Mouse (Mus musculus): ENCODE results near the gene Rnf167.

Gene Rnf167

GRCm38 (mm10) chr11:70637764-70638163, 9.3 kb upstream of the Rnf167 start:
- no peak for DNase-seq (ENCODE audit: low spot score in 2 of 2)

GRCm38 (mm10) chr11:70638293-70638692, 8.7 kb upstream of the Rnf167 start:
- no peak for DNase-seq (ENCODE audit: low spot score in 2 of 2)

- DNase-seq (ENCODE audit: low spot score in 2 of 2), result no peak
These were observed 8.2 kb upstream of the Rnf167 start, which contains the start of gene Gp1ba for GRCm38 (mm10) chr11:70638714-70639278. Gene Gp1ba (plus strand): TSS chr11:70639122.

DNA sequence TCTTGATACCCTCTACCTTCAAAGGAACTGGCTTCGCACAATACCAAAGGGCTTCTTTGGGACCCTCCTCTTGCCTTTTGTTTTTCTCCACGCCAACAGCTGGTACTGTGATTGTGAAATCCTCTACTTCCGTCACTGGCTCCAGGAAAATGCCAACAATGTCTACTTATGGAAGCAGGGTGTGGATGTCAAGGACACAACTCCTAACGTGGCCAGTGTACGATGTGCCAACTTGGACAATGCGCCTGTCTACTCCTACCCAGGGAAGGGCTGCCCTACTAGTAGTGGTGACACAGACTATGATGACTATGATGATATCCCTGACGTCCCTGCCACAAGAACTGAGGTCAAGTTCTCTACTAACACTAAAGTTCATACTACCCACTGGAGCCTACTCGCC, 7.1 kb upstream of the Rnf167 start:
- DNase-seq (ENCODE audit: low spot score in 2 of 2), result no peak

- no peak for DNase-seq (ENCODE audit: low spot score in 2 of 2)
These were observed 5.8 kb upstream of the Rnf167 start for GRCm38 (mm10) chr11:70641241-70641640.

DNA sequence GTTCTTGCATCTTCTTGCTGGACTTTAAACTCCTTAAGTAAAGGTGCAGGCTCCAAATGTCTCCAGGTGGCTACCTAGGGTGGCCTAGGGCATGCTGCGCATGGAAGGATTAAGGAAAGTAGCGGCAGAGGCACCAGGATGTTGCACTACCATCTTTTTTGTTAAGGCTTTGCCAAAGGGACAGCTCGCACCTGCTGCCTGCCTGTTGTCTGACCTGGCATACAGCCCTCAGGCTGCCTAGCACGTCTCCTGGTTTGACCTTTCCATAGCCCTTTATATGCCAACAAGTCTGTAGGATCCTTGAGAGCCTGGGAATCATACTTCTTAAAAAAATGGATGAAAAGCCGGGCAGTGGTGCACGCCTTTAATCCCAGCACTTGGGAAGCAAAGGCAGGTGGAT, 4.0 kb upstream of the Rnf167 start:
- no peak for DNase-seq (ENCODE audit: low spot score in 2 of 2)

DNA sequence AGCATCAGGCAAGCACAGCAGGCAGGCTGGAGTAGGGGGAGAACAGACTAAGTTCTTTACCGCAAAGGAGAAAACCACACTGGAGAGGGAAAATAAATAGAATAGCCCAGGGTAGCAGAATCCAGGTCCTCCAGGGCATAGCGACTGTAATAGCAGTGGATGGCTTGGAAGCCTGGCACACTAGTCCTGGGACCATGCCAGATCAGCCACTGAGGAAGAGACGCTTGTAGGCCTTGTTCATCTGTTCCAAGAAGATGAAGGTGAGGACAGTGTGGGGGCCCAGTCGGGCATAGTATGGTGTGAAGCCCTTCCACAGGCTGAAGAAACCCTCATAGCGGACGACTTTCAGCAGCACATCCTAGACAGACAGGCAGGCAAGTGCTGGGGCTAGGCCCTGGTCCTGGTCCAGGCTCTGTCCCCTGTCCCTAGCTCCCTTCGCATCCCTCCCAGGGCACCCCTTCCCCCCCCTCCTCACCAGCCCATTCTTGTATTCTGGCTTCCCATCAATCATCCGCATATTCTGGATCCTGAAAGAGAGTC, 2.4 kb upstream of the Rnf167 start:
- DNase-seq (ENCODE audit: low spot score in 2 of 2), result no peak

- no peak for DNase-seq (ENCODE audit: low spot score in 2 of 2)
These were observed 1.4 kb upstream of the Rnf167 start for GRCm38 (mm10) chr11:70645461-70646258.

DNA sequence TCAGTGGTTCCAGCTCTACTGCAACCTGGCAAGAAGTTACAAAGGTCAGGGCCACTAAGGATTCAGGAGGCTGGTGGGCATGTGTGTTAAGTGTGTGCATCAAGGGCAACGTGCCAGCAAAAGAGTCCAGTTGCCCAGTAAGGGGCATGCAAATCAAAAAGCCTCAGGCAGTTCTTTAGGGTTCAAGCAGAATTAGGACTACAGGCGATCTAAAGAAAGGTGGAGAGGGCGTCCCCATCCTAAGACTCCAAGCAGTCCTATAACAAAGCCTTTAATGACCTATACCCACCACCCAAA, 828 bp upstream of the Rnf167 start:
- no peak for DNase-seq (ENCODE audit: low spot score in 2 of 2)

- no peak for DNase-seq (ENCODE audit: low spot score in 2 of 2)
These were observed 833 bp downstream of the Rnf167 start for GRCm38 (mm10) chr11:70647716-70648420.

DNA sequence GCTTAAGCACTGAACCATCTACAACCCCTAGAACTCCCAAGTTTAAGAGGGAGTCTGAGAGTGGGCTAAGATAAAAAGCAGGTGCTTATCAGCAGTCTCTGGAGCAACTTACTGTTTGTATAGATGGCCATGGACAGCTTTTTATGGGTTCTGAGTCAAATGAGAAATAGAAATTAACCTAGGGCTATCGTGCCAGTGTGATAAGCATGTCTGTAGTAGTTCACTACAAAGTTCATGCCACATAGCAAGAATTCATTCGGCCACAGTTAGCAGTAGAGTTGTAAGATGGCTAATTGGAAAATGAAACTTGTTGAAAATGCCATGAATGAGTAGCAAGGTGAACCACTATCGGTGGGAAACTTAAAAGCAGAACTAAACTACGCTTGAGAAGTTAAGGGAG, 1.5 kb downstream of the Rnf167 start:
- DNase-seq (ENCODE audit: low spot score in 2 of 2), result no peak

GRCm38 (mm10) chr11:70649185-70649734, 2.2 kb downstream of the Rnf167 start:
- no peak for DNase-seq (ENCODE audit: low spot score in 2 of 2)

- DNase-seq (ENCODE audit: low spot score in 2 of 2), result no peak
These were observed 3.5 kb downstream of the Rnf167 start for GRCm38 (mm10) chr11:70650322-70651175.

DNA sequence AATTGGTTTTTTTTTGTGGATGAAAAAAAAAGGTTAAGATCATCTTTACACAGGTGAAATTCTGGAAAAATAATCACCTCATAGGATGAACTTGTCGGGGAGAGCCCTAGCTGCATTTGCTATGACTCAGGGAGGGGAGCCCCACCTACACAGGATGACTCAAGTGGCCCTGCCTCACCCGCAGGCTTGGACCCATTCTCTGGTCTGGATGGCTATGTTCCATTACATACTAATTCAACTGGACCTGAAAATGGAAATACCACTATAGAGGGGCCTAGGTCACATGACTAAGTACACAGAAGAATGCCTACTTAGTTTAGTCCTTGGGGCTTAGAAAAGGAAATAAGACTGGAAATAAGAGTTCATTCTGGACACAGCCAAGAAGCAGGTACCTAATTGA, 4.4 kb downstream of the Rnf167 start:
- DNase-seq (ENCODE audit: low spot score in 2 of 2), result no peak

- no peak for DNase-seq (ENCODE audit: low spot score in 2 of 2)
These were observed 5.2 kb downstream of the Rnf167 start for GRCm38 (mm10) chr11:70652029-70652883.

DNA sequence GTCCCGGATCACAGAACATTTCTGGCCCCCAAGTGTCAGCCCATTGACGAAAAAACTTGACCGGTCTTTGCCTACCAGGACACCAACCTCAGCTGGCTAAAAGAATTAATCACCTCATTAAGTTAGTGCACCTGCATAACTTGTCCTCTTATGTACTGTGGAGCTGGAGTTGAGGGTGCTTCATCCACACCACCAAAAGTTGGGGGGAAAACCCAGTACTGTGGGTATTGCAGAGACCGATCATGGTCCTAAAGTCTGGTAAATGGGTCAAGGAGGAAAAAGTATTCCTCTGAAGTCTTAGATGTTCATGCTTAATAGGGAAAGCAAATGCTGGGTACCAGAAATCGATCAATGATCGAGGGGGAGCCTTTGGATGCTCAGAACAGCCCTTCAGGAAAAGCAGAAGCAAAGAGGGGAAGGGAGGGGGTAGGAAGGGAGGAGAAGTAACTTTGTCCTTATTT, 5.9 kb downstream of the Rnf167 start:
- DNase-seq (ENCODE audit: low spot score in 2 of 2), result no peak

- DNase-seq (ENCODE audit: low spot score in 2 of 2), result peak; percentile 57 to 60
These were observed 6.5 kb downstream of the Rnf167 start for GRCm38 (mm10) chr11:70653345-70654197.

- peak in 1 of 2 experiments; percentile 59 for DNase-seq (ENCODE audit: low spot score in 2 of 2)
These were observed 7.3 kb downstream of the Rnf167 start, which contains the start of gene Pfn1 for GRCm38 (mm10) chr11:70654198-70654922. Gene Pfn1 (minus strand): TSS chr11:70654644.
